Mouse (Mus musculus): ENCODE data around the gene Nfasc.

DNA sequence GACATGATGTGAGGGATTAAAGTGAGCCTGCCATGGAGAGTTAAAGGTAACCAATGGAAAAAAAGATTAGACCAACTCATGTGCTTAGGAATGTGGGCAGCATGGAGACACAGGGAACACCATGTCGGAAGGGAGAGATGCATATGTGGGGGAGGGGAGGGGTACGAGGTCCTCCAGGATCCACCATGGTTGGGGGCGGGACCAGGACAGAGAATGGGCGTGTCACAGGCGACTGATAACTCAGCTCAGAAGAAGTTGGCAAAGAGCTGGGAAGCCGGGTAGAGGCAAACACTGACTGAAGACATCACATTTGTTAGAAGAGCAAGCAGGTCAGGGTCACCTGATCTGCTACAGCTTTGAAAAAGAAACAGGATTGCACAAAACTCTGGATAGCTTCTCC, 176.7 kb downstream of the Nfasc start:
- TF ChIP-seq GATA1 (IDR thresholded peaks at IDR 0.05; ENCODE audit: low read length) = no peak
- no peak for TF ChIP-seq TAL1 (IDR thresholded peaks at IDR 0.05; ENCODE audit: low read length)

Measured in erythroblast, embryonic 14.5 days (primary cell).